Comparison of ENCODE assay signal across 16 mouse cellular contexts in genomic region chr10:37096529-37096928, GRCm38 (mm10).
"Had no signal": no experiment of that assay in that cellular context is flagged by ENCODE, and none has a peak within 500 bp of the region (broad histone marks: within the 10 kb centered on the region; RNA-seq: fewer than 3 reads in every experiment).

No protein-coding gene starts in this region.

- H3K27me3 ChIP-seq: limb, embryonic 13.5 days had no signal

- ATAC-seq: inflammation-experienced regulatory T-cells, adult 6 months; intestine, embryonic 16.5 days had no signal

- H3K4me1 ChIP-seq: limb, embryonic 10.5 days; limb, embryonic 13.5 days had no signal

- H3K4me2 ChIP-seq: limb, embryonic 13.5 days; midbrain, embryonic 11.5 days had no signal

- H3K36me3 ChIP-seq: limb, embryonic 10.5 days; limb, embryonic 13.5 days had no signal

- H3K9ac ChIP-seq: limb, embryonic 13.5 days; liver, embryonic 14.5 days; liver, postnatal 0 days had no signal

- H3K4me3 ChIP-seq: layer of hippocampus, adult 2 months; limb, embryonic 10.5 days; limb, embryonic 13.5 days had no signal

- H3K27ac ChIP-seq: kidney, postnatal 0 days; layer of hippocampus, adult 2 months; limb, embryonic 10.5 days; limb, embryonic 13.5 days; liver, embryonic 14.5 days had no signal

- DNase-seq: kidney, adult 18-20 months; kidney, adult 9 months; kidney, postnatal 25 days; layer of hippocampus, adult 9-11 months; liver; liver, postnatal 0 days; midbrain, embryonic 14.5 days; thymus, postnatal 25 days had no signal

- H3K9me3 ChIP-seq: limb, embryonic 10.5 days had no signal
